Comparison of ENCODE assay signal across 11 mouse cellular contexts in the genomic region with DNA sequence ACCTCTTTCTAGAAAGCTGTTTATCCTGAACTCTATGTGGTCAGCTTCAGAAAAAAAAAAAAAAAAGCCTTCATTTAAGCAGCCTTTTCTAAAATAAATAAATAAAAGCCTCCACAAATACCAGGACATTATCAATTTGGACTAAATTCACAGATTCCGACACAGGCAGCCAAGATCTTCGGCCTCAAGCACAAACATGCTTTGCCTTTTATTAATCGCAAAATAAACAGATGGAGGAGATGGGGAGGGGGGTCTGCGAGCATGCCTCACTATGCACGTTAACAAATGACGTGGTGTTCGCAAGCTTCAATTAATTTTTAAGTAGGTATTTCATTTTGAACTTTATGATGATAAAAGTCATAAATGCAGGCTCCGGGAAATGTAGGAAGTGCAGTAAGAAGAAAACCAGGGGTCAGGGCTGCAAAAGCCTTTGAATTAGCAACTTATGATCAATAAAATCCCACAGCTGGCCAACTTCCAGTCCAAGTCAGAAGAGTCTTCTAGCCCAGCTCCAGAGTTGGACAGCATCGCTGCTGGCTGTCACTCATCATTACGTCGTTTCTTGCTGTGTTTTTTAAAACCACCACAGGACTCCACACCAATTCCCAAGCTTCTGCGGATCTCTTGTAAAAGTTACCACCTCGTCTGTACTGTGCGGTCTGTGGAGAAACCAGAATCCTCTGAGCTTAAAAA. TPM values are rescaled to one million over a fixed set of nuclear protein-coding genes. Genes with fewer than 3 reads are reported as not detected.
DNase-seq lines count a peak whose midpoint lies in the region; ATAC-seq and TF ChIP-seq lines count a peak whose summit lies in the region.
"Had no signal": no experiment of that assay in that cellular context is flagged by ENCODE, and none has a peak within 500 bp of the region (broad histone marks: within the 10 kb centered on the region; RNA-seq: fewer than 3 reads in every experiment).

No protein-coding gene starts in this region.

- no peaks in the 10 kb centered on the region for H3K79me2 ChIP-seq in liver, adult 2 months (ENCODE audit: control insufficient read depth, insufficient read depth, low read length)

- peaks cover 99% of the 10 kb centered on the region for H3K4me1 ChIP-seq in forebrain, embryonic 10.5 days
- peaks cover 64% of the 10 kb centered on the region for H3K4me1 ChIP-seq in forebrain, embryonic 13.5 days
- no peaks in the 10 kb centered on the region for H3K4me1 ChIP-seq in liver, adult 2 months (ENCODE audit: control insufficient read depth, insufficient read depth, low read length)
- H3K4me1 ChIP-seq in heart, embryonic 15.5 days (replicated peaks) = peaks cover 45% of the 10 kb centered on the region

- H3K4me2 ChIP-seq in forebrain, embryonic 13.5 days = no peak overlapping the region
- peak overlapping the region; percentile 2; the same call in 1 of the 2 replicates for H3K4me2 ChIP-seq in heart, embryonic 15.5 days

- peak overlapping the region; percentile 82 for H3K27ac ChIP-seq in forebrain, embryonic 10.5 days
- H3K27ac ChIP-seq in forebrain, embryonic 13.5 days = no peak overlapping the region; the same call in 1 of the 2 replicates
- no peak overlapping the region for H3K27ac ChIP-seq in liver, adult 2 months (replicated peaks; ENCODE audit: insufficient read depth, low read depth, low read length)
- peak overlapping the region; percentile 76 for H3K27ac ChIP-seq in heart, embryonic 15.5 days

- H3K27me3 ChIP-seq in forebrain, embryonic 10.5 days (ENCODE audit: poor library complexity, severe bottlenecking) = no peaks in the 10 kb centered on the region
- H3K27me3 ChIP-seq in forebrain, embryonic 13.5 days = no peaks in the 10 kb centered on the region
- H3K27me3 ChIP-seq in liver, adult 2 months (ENCODE audit: control insufficient read depth, insufficient read depth, low read length) = no peaks in the 10 kb centered on the region
- no peaks in the 10 kb centered on the region for H3K27me3 ChIP-seq in heart, embryonic 15.5 days
- H3K27me3 ChIP-seq: Patski had no signal

- no peak for ATAC-seq in forebrain, embryonic 13.5 days
- ATAC-seq in heart, embryonic 15.5 days (replicated peaks; ENCODE audit: insufficient number of reproducible peaks, insufficient read depth, low FRiP score, low read depth) = no peak
- ATAC-seq: Patski had no signal

- H3K4me3 ChIP-seq in forebrain, embryonic 10.5 days = no peak overlapping the region
- H3K4me3 ChIP-seq in forebrain, embryonic 13.5 days = no peak overlapping the region
- H3K4me3 ChIP-seq in liver, adult 2 months (ENCODE audit: insufficient read depth, low read depth, low read length) = no peak overlapping the region
- H3K4me3 ChIP-seq in heart, embryonic 15.5 days = no peak overlapping the region

- H3K9me3 ChIP-seq in forebrain, embryonic 10.5 days = no peaks in the 10 kb centered on the region
- H3K9me3 ChIP-seq in forebrain, embryonic 13.5 days (replicated peaks) = no peaks in the 10 kb centered on the region
- H3K9me3 ChIP-seq in heart, embryonic 15.5 days (replicated peaks) = no peaks in the 10 kb centered on the region

- WGBS in forebrain, embryonic 10.5 days = 43% methylated on average over 14 of the region's 14 CpGs
- WGBS in forebrain, embryonic 13.5 days = 28% methylated on average over 14 of the region's 14 CpGs
- 70% methylated on average over 14 of the region's 14 CpGs for WGBS in liver, adult 2 months
- WGBS in heart, embryonic 15.5 days = 57% methylated on average over 14 of the region's 14 CpGs

- TF ChIP-seq POLR2A in liver, adult 2 months (IDR thresholded peaks at IDR 0.05; ENCODE audit: extremely low read depth, insufficient read depth, low read length) = no peak

- peaks cover 17% of the 10 kb centered on the region for H3K36me3 ChIP-seq in forebrain, embryonic 10.5 days (replicated peaks)
- H3K36me3 ChIP-seq in forebrain, embryonic 13.5 days (ENCODE audit: poor library complexity, severe bottlenecking) = no peaks in the 10 kb centered on the region
- H3K36me3 ChIP-seq in liver, adult 2 months (ENCODE audit: control insufficient read depth, insufficient read depth, low read length) = no peaks in the 10 kb centered on the region
- no peaks in the 10 kb centered on the region for H3K36me3 ChIP-seq in heart, embryonic 15.5 days

- DNase-seq in forebrain, embryonic 10.5 days (ENCODE audit: extremely low spot score, low spot score) = no peak
- DNase-seq in liver, adult 2 months (ENCODE audit: extremely low read depth, low read depth, low spot score) = peak; percentile 30
- no peak for DNase-seq in liver
- DNase-seq in lung, postnatal 14 days = peak; percentile 25
- DNase-seq in ovary, postnatal 36 days (ENCODE audit: low spot score) = no peak
- no peak for DNase-seq in left cerebral cortex, adult 8-10 months (ENCODE audit: low spot score in 2 of 2)
- DNase-seq: gastrocnemius, postnatal 36 days; layer of hippocampus, adult 9-11 months had no signal

- H3K9ac ChIP-seq in forebrain, embryonic 13.5 days = no peak overlapping the region
- no peak overlapping the region for H3K9ac ChIP-seq in liver, adult 2 months (ENCODE audit: low read depth, low read length)
- no peak overlapping the region for H3K9ac ChIP-seq in heart, embryonic 15.5 days

- no peak for TF ChIP-seq CTCF in liver, adult 2 months (IDR thresholded peaks at IDR 0.05; ENCODE audit: low read depth, low read length)

RNA-seq across cellular contexts. Expression of a gene that starts 40.2 kb away (rescaled TPM):
- polyA plus RNA-seq in forebrain, embryonic 10.5 days (2016; fragmentation: Nextera tagmentation; extraction: Ambion mirVana) = 55.4 and 62.3 TPM in 2 replicates
- polyA plus RNA-seq in forebrain, embryonic 13.5 days (2015; fragmentation: Nextera tagmentation; extraction: Ambion mirVana) = 23.4 and 29.9 TPM in 2 replicates
- total RNA-seq in liver, adult 2 months (2014; rRNA removed) = 1.0 and 2.2 TPM in 2 replicates
- 1.3 and 1.6 TPM in 2 replicates for polyA plus RNA-seq in liver, adult 2 months (2012; rRNA removed)
- 18.6 and 26.0 TPM in 2 replicates for polyA plus RNA-seq in heart, embryonic 15.5 days (2015; fragmentation: Nextera tagmentation; extraction: Ambion mirVana)
- total RNA-seq in left cerebral cortex, adult 8-10 months (2022) = 10 to 100 TPM in 3 of 4 experiments, 1 to 10 TPM in 1; 9.5 to 12.5 (median 10.9) TPM

RNA-seq across cellular contexts. Expression of a gene that starts 48.0 kb away (rescaled TPM):
- polyA plus RNA-seq in forebrain, embryonic 10.5 days (2016; fragmentation: Nextera tagmentation; extraction: Ambion mirVana) = 127 and 128 TPM in 2 replicates
- polyA plus RNA-seq in forebrain, embryonic 13.5 days (2015; fragmentation: Nextera tagmentation; extraction: Ambion mirVana) = 102 and 104 TPM in 2 replicates
- total RNA-seq in liver, adult 2 months (2014; rRNA removed) = 7.9 and 12.4 TPM in 2 replicates
- 6.0 and 7.5 TPM in 2 replicates for polyA plus RNA-seq in liver, adult 2 months (2012; rRNA removed)
- polyA plus RNA-seq in heart, embryonic 15.5 days (2015; fragmentation: Nextera tagmentation; extraction: Ambion mirVana) = 79.9 and 84.9 TPM in 2 replicates
- 10 to 100 TPM; 28.9 to 39.8 (median 30.8) TPM for total RNA-seq in left cerebral cortex, adult 8-10 months (2022)

Comparison
In these comparisons a context has a peak if more than half of its experiments do, and no peak if none do; other contexts are left out.
1. DNase-seq: peak in liver, adult 2 months (single experiment) and lung, postnatal 14 days (single experiment); none in forebrain, embryonic 10.5 days (single experiment), liver (single experiment), ovary, postnatal 36 days (single experiment) and left cerebral cortex, adult 8-10 months (0 of 2).
2. H3K27ac ChIP-seq: peak in forebrain, embryonic 10.5 days (single experiment) and heart, embryonic 15.5 days (single experiment); none in forebrain, embryonic 13.5 days (single experiment) and liver, adult 2 months (single experiment).